Mouse (Mus musculus) hindbrain, embryonic 15.5 days (tissue): ENCODE results near the gene Sgsm3. TPM values are rescaled to one million over a fixed set of nuclear protein-coding genes. Genes with fewer than 3 reads are reported as not detected.

Source experiments
- ATAC-seq: fragments of 200-750 bp; cut with Nextera tagmentation; 2 replicates; pipeline ENCODE4 v1.8.0; 2017; ENCODE audit warnings: low read depth, moderate number of reproducible peaks, moderate TSS enrichment; ENCODE audit not compliant: low FRiP score
- H3K27ac ChIP-seq: fragments of 300-500 bp; sonication (generic); replicated peaks from 2 replicates; pipeline ENCODE4 v1.5.1; 2015; ENCODE audit warnings: mild to moderate bottlenecking, inconsistent platforms
- H3K27me3 ChIP-seq: fragments of 300-500 bp; sonication (generic); 2 replicates; pipeline ENCODE4 v1.6.1; 2015; ENCODE audit warnings: control low read depth, inconsistent platforms
- H3K36me3 ChIP-seq: fragments of 300-500 bp; sonication (generic); 2 replicates; pipeline ENCODE4 v1.6.1; 2015; ENCODE audit warnings: control low read depth, inconsistent platforms
- H3K4me1 ChIP-seq: fragments of 300-500 bp; sonication (generic); replicated peaks from 2 replicates; pipeline ENCODE4 v1.6.1; 2015; ENCODE audit warnings: control low read depth, inconsistent platforms
- H3K4me2 ChIP-seq: fragments of 300-500 bp; sonication (generic); 2 replicates; pipeline ENCODE4 v1.6.1; 2015; ENCODE audit warnings: moderate library complexity, mild to moderate bottlenecking, inconsistent platforms
- H3K4me3 ChIP-seq: fragments of 300-500 bp; sonication (generic); 2 replicates; pipeline ENCODE4 v1.5.1; 2015; ENCODE audit warnings: mild to moderate bottlenecking, inconsistent platforms
- H3K9ac ChIP-seq: fragments of 300-500 bp; sonication (generic); 2 replicates; pipeline ENCODE4 v1.6.1; 2015; ENCODE audit warnings: inconsistent platforms
- H3K9me3 ChIP-seq: fragments of 300-500 bp; sonication (generic); 2 replicates; pipeline ENCODE4 v1.6.1; 2016; ENCODE audit warnings: control low read depth, inconsistent platforms
- WGBS: fragments of 180-500 bp; shearing (Covaris S2); methylation state at CpG from one replicate; pipeline ENCODE4 v1.1.7; 2015; 5-methylcytosine and 5-hydroxymethylcytosine counted together
- polyA plus RNA-seq: library from polyadenylated mRNA; unstranded; fragments of >200 nt; fragmentation: Nextera tagmentation; extraction: Ambion mirVana; gene quantifications from 2 replicates; pipeline ENCODE4 v1.2.1, GENCODE M21; 2015

Sgsm3 gene
- polyA plus RNA-seq, 1 experiment from 2014 or later: 73.9 TPM

DNA sequence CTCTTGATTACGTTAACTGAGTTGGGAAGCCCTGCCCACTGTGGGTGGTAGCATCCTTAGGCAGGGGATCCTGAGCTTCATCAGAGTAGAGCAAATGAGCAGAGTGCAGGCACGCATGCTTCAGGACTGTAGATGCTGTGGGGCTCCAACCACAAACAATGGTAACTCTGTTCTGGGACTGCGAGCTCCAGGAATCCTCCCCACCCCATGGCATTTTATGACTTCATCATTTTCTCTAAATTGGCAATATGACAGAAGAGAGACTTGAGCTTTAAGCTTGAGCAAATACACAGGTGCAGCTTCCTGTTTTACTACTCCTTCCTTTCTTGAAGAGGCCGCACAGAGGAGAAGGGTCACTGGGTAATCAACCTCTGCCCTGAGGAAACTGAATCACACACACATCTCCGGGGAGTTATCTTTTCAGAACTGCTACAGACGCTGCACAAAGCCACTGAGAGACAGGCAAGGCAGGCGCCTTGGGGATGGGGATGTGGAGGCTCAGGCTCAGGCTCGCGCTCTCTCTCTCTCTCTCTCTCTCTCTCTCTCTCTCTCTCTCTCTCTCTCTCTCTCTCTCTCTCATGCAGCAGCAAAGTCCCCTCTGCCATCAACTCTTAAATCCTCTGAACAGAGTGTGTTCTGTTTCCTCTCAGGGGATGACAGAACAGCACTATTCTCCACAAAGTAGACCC lies 55.5 kb downstream of the Sgsm3 start:
- ATAC-seq: no peak
- Histone ChIP-seq H3K36me3 (no peaks in the 10 kb centered on the region), H3K4me3 (no peak overlapping the region), H3K9me3 (no peaks in the 10 kb centered on the region), H3K27ac (no peak overlapping the region), H3K4me1 (peaks cover 37% of the 10 kb centered on the region), H3K4me2 (no peak overlapping the region), H3K9ac (no peak overlapping the region), H3K27me3 (no peaks in the 10 kb centered on the region)
- WGBS: 53% methylated on average over 9 of the region's 9 CpGs

DNA sequence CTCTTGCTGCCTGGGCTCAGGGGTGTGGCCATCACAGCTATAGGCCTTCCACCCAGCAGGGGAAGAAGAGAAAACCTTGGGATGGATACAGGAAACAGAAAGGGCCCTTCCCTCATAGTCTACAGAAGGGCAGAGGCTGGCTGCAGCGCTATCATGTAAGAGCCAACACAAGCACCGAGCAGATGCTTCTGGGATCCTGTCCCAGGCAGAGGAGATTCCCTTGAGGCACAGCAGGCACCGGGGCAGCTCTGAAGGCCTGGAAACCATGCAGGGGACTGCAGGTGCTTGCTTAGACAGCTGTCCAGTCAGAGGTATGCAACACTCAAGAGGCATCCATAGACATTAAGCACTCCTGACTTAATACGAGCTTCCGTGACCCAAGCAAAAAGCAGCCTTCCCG lies 56.6 kb downstream of the Sgsm3 start:
- Histone ChIP-seq H3K27ac (no peak overlapping the region), H3K4me1 (peaks cover 37% of the 10 kb centered on the region), H3K9ac (no peak overlapping the region), H3K4me3 (no peak overlapping the region), H3K4me2 (no peak overlapping the region), H3K9me3 (no peaks in the 10 kb centered on the region), H3K27me3 (no peaks in the 10 kb centered on the region), H3K36me3 (no peaks in the 10 kb centered on the region)
- ATAC-seq: no peak
- 74% methylated on average over 6 of the region's 6 CpGs for WGBS

DNA sequence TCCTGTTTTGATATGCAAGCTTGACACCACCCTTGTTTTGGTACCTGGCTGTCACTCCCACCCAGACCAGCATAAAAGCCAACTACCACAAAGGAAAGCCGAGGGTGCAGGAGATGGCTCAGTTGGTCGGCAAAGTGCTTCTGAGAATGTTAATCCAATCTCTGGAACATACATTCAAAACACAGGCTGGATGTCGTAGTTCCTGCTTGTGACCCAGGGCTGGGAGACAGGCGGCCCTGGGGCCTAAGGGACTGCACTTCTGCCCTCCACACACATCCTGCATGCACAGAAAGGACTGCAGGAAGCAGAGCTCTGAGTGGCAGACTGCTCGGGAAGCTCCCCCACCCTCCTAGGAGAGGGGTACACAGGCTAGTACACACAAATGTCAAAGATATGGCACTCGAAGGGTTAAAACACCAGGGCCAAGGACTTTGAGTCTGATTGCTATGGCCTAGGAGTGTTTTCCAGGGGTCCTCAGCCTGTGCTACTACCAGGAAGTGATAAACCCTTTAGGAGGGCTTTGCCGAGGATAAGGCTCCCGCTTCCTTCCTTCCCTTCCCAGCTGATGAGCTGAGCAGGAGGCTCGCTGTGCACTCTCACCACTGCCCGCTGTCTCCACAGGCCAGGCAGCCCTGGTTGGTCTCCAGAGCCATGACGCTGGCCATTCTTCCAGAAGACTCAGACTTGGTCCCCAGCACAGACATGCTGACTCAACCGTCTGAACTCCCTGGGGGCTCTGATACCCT lies 58.0 kb downstream of the Sgsm3 start:
- 79% methylated on average over 12 of the region's 12 CpGs for WGBS
- no peaks in the 10 kb centered on the region for H3K36me3 ChIP-seq
- ATAC-seq: no peak
- H3K4me2 ChIP-seq: no peak overlapping the region
- H3K4me3 ChIP-seq: no peak overlapping the region
- H3K9me3 ChIP-seq: no peaks in the 10 kb centered on the region
- H3K4me1 ChIP-seq: peaks cover 37% of the 10 kb centered on the region
- no peaks in the 10 kb centered on the region for H3K27me3 ChIP-seq
- H3K9ac ChIP-seq: no peak overlapping the region
- H3K27ac ChIP-seq: no peak overlapping the region

DNA sequence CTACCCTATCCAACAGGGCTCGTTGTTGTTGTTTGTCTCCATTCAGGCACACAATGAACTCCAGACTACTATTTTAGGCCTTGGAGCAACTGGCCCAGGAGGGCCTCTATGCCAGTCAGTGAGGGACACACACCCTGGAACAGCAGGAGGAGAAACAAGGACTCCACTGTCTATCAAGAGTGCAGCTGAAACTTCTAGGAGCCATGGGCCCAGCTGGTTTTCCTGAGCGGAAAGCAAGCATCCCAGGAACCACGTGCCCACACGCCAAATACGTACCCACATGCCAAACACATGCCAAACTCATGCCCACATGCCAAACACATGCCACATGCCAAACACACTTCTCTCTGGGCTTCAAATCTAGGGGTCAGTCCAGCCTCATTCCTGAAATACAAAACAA lies 60.9 kb downstream of the Sgsm3 start:
- Histone ChIP-seq H3K4me3 (no peak overlapping the region), H3K27me3 (no peaks in the 10 kb centered on the region), H3K4me2 (no peak overlapping the region), H3K9ac (no peak overlapping the region), H3K9me3 (no peaks in the 10 kb centered on the region), H3K36me3 (no peaks in the 10 kb centered on the region), H3K27ac (no peak overlapping the region), H3K4me1 (peaks cover 29% of the 10 kb centered on the region)
- 91% methylated on average over 5 of the region's 5 CpGs for WGBS
- no peak for ATAC-seq

DNA sequence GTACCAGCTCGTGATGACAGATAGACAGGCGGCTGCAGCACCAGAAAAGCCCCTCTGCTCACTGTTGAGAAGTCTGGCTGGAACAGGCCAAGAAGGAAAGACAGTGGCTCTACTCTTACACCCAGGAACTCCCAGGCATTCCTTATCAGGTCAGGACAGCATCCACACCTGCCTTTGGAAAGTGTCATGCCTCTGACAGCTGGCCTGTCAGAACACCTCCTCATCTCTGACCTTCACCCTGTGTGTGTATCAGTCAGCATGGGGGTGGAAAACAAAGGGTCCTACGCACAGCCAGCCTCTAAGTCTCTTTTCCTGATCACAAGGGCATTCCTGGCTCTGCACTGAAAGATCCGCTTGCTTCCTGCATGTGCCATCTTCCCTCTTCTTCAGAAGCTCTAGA lies 64.2 kb downstream of the Sgsm3 start:
- Histone ChIP-seq H3K27me3 (no peaks in the 10 kb centered on the region), H3K36me3 (no peaks in the 10 kb centered on the region), H3K9ac (no peak overlapping the region), H3K4me2 (no peak overlapping the region), H3K27ac (no peak overlapping the region), H3K4me1 (peaks cover 5% of the 10 kb centered on the region; the same call in 1 of the 2 replicates), H3K9me3 (no peaks in the 10 kb centered on the region), H3K4me3 (no peak overlapping the region)
- WGBS: 82% methylated on average over 4 of the region's 4 CpGs
- no peak for ATAC-seq

DNA sequence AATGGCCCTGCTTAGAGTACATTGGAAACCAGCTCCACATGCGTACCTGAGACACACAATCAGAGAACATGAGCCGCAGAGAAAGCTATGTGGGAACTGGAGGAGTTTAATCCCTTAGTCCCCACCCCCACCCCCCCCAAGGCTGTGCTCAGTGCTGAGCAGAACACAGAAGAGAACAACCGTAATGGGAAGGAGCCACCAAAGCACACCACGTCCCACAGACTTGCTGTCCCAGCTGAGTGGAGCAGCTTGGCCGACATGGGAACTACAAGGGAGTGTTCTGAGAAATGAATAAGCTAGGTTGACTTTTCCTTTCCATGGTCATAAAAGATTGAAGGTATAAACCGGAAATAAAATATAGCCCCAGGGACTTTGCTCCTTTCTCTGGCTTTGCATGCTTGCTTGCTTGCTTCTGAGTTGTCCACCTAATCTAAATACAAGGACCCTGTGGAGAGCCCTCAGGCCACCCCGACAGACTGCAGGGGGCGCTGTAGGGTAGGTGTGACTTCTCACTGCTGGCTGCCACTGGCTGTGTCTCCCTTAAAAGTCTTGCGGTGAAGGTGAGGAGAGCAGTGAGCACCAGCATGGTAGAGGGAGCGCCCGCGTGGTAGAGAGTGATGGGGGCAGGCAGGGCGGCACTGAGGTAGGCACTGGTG lies 64.8 kb downstream of the Sgsm3 start:
- H3K4me1 ChIP-seq: peaks cover 5% of the 10 kb centered on the region; the same call in 1 of the 2 replicates
- no peak for ATAC-seq
- H3K4me2 ChIP-seq: no peak overlapping the region
- WGBS: 69% methylated on average over 13 of the region's 13 CpGs
- no peak overlapping the region for H3K9ac ChIP-seq
- no peak overlapping the region for H3K27ac ChIP-seq
- H3K27me3 ChIP-seq: no peaks in the 10 kb centered on the region
- no peaks in the 10 kb centered on the region for H3K9me3 ChIP-seq
- H3K36me3 ChIP-seq: no peaks in the 10 kb centered on the region
- no peak overlapping the region for H3K4me3 ChIP-seq

DNA sequence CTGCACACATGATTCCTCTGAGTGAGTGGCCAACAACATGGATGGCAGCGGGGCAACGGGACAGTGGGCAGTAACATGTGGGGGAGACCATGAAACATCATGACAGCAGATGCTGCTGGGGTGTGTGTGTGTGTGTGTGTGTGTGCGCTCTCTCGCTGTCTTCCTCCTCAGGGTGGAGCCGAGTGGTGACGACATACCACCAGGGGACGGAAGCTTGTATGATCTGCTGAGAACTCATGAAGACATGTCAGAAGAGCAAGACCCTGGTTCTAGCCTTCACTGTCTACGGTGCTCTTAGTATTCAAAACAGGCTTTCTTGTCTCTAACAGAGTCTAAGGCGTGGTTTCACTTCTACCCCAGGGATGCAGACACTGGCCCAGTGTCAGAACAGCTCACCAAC lies 66.9 kb downstream of the Sgsm3 start:
- Histone ChIP-seq H3K4me3 (no peak overlapping the region), H3K36me3 (no peaks in the 10 kb centered on the region), H3K4me2 (no peak overlapping the region), H3K4me1 (peaks cover 9% of the 10 kb centered on the region), H3K9ac (no peak overlapping the region), H3K27me3 (no peaks in the 10 kb centered on the region), H3K27ac (no peak overlapping the region), H3K9me3 (no peaks in the 10 kb centered on the region)
- no peak for ATAC-seq
- WGBS: 95% methylated on average over 9 of the region's 9 CpGs

DNA sequence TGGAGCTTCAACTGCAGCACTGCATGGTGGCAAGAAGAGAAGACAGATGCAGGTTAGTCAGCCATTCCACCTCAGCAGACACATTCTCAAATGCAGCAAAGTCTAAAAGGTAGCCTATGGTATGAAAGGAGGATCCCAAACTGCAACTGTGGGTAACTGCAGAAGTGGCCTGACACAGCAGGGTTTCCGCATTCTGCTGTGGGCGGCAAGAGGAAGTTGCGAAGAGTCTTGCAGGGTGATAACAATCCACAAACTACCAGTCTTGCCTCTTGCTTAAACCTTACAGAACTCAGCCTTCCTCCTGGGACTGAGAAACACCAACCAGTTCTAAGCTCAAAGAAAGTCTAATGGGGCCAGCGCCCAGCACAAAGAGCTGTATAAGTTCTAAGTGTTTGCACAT lies 67.8 kb downstream of the Sgsm3 start:
- WGBS: 92% methylated on average over 4 of the region's 4 CpGs
- H3K9me3 ChIP-seq: no peaks in the 10 kb centered on the region
- H3K4me2 ChIP-seq: no peak overlapping the region
- no peak overlapping the region for H3K9ac ChIP-seq
- H3K27ac ChIP-seq: no peak overlapping the region
- H3K4me3 ChIP-seq: no peak overlapping the region
- ATAC-seq: no peak
- H3K27me3 ChIP-seq: no peaks in the 10 kb centered on the region
- peaks cover 9% of the 10 kb centered on the region for H3K4me1 ChIP-seq
- H3K36me3 ChIP-seq: no peaks in the 10 kb centered on the region

DNA sequence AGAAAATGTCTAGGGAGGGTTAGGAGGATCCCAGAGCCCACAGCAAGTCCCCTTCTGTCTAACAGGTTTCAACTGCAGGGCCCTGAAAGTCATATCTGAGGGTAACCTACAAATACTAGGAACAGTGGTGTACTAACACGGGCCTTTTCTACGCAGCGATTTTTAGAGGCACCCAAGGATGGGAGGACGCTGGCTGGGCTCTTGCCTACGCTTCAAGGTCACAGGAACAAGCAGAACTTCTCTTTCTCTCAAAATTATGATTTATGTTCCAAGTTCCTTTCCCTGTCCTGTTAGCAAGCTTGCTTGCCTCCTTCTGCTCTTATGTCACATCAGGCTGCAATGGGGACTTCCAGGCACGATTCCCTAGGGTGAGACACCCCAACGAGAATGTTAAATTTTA lies 68.5 kb downstream of the Sgsm3 start:
- WGBS: 92% methylated on average over 7 of the region's 7 CpGs
- H3K27me3 ChIP-seq: no peaks in the 10 kb centered on the region
- no peak overlapping the region for H3K27ac ChIP-seq
- no peaks in the 10 kb centered on the region for H3K9me3 ChIP-seq
- H3K36me3 ChIP-seq: no peaks in the 10 kb centered on the region
- no peak overlapping the region for H3K4me3 ChIP-seq
- no peak for ATAC-seq
- peaks cover 9% of the 10 kb centered on the region for H3K4me1 ChIP-seq
- no peak overlapping the region for H3K4me2 ChIP-seq
- H3K9ac ChIP-seq: no peak overlapping the region

DNA sequence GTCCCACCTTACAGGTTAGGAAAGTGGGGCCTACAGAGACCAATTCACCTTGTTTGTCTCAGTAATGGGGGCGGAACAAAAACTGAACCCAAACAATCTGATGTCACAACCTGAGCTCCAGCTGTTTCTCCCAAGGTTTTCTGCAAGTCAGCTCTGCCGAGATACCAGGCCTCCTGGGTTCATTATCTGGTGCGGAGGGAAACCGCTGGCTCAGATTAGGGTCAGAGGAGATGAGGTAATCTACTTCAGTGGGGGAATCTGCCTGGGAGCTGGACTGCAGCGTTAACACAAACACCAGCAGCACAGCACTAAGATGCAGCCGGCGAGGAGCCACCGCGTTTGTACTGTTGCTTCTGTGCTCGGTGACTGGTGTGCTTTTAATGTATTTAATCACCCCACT lies 69.9 kb downstream of the Sgsm3 start:
- H3K9ac ChIP-seq: no peak overlapping the region

DNA sequence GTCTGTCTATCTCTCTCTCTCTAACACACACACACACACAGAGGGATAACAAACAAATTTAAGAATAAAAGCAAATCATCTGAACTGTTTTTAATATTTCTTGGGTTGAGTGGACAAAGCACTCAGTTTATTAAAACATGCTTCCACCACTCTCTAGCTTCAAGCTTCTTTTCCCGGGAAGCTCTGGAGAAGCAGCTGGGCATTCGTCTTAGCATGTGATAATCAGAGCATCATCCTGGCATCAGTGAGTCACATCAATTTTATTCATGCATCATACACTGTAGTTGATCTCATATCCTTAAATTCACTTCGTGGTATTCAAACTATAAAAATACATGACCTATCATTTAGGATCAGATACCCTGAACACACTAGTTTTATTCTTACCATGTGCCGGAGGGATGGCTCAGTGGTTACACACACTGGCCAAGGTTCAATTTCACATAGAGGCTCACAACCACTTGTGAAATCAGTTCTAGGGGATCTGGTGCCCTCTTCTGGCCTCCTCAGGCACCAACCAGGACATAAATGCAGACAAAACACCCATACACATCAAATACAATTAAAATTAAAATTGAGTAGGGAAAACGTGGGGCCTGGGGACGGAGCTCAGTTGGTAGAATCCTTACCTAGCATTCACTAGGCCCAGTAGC lies 72.0 kb downstream of the Sgsm3 start:
- no peaks in the 10 kb centered on the region for H3K36me3 ChIP-seq
- no peak overlapping the region for H3K27ac ChIP-seq
- no peak for ATAC-seq
- H3K4me1 ChIP-seq: peaks cover 3% of the 10 kb centered on the region; the same call in 1 of the 2 replicates
- WGBS: 81% methylated on average over 6 of the region's 6 CpGs
- H3K9ac ChIP-seq: no peak overlapping the region
- no peaks in the 10 kb centered on the region for H3K9me3 ChIP-seq
- no peak overlapping the region for H3K4me3 ChIP-seq
- no peak overlapping the region for H3K4me2 ChIP-seq
- no peaks in the 10 kb centered on the region for H3K27me3 ChIP-seq

More for the DNA sequence above, 69.9 kb downstream of the Sgsm3 start:
- no peak overlapping the region for H3K4me2 ChIP-seq
- peaks cover 6% of the 10 kb centered on the region for H3K4me1 ChIP-seq
- no peak overlapping the region for H3K4me3 ChIP-seq
- H3K27ac ChIP-seq: no peak overlapping the region
- no peak for ATAC-seq
- H3K9me3 ChIP-seq: no peaks in the 10 kb centered on the region
- WGBS: 60% methylated on average over 10 of the region's 10 CpGs
- H3K36me3 ChIP-seq: no peaks in the 10 kb centered on the region
- H3K27me3 ChIP-seq: no peaks in the 10 kb centered on the region

DNA sequence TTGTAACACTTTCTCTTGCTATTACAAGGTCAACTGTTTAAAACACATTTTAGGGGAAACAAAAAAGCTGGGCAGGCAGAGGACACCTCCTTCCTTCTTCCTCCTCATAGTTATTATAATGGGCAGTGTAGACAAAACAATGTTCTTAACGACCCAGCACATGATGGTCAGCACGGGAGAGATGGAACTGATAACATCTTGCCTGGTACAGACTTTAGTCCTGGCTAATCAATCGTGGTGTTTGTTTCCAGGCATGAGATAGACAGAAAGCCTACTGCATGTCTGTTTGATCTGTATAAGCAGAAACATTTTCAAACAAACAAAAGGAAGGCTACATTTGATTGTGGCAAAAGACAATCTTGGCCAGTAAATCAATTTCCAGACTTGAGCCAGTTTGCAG lies 72.9 kb downstream of the Sgsm3 start:
- Histone ChIP-seq H3K36me3 (no peaks in the 10 kb centered on the region), H3K9me3 (no peaks in the 10 kb centered on the region), H3K9ac (no peak overlapping the region), H3K4me3 (no peak overlapping the region), H3K4me2 (no peak overlapping the region), H3K27ac (no peak overlapping the region), H3K4me1 (peaks cover 3% of the 10 kb centered on the region; the same call in 1 of the 2 replicates), H3K27me3 (no peaks in the 10 kb centered on the region)
- WGBS: 64% methylated on average over 3 of the region's 3 CpGs
- no peak for ATAC-seq
